Mouse (Mus musculus): ENCODE data around the gene Pitpnb. TPM values are rescaled to one million over a fixed set of nuclear protein-coding genes. Genes with fewer than 3 reads are reported as not detected.

Gene Pitpnb
- polyA plus RNA-seq, 1 experiment from 2014 or later = 102 TPM

GRCm38 (mm10) chr5:111375616-111376015 lies 45.1 kb downstream of the Pitpnb start:
- CTCF ChIA-PET = interaction anchor here (1.2 kb wide), 1 partner anchor 9 kb away, joined by 3 read pairs; no protein-coding TSS in a partner anchor
- in situ Hi-C loops (cut with MboI; ENCODE audit: low pct_unique_long_range_greater_than_20kb) = no loop called here

DNA sequence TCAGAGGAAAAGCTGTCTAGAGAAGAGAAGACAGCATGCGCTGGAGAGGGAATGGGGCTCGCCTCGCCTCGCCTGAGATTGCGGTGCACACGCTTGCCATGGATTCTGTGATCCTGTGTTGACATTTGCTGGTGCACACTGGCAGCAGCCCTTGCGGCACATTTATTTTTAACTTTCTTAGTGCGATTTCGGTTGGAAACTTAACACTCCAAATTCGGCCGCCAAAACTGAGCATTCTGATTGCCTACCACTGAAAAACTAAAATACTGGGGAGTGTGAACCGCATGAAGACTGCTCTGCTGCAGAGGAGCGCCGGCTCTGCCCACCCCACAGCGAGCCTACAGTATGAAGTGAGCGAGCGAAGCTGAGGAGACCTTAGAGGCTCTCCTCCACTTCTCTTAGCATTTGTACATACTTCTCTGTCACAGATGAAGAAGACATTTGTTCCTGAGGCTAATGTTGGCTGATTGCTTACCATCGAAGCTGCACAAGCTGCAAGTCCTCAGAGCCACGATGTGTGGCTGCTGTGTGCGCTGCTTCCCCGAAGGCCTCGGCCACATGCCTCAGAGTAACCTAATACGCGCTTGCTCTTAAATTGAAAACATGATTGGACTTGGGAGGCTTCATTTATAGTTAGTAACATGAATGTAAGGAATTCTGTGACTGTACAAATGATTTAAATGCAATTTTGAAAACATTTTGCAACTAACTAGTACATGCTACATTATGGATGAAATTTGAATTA lies 45.9 kb downstream of the Pitpnb start:
- in situ Hi-C loops (cut with MboI; ENCODE audit: low pct_unique_long_range_greater_than_20kb) = no loop called here
- ATAC-seq (no peak), DNase-seq (ENCODE audit: low read depth, low spot score) (no peak)
- POLR2A ChIA-PET = no interaction called here
- H3K27me3 ChIP-seq = no peaks in the 10 kb centered on the region
- CTCF ChIA-PET = interaction anchor here (2.5 kb wide), 1 partner anchor 10 kb away, joined by 8 read pairs; no protein-coding TSS in a partner anchor
- TF ChIP-seq CTCF (IDR thresholded peaks at IDR 0.05) = no peak

More at GRCm38 (mm10) chr5:111375616-111376015, 45.1 kb downstream of the Pitpnb start:
- no peak for ATAC-seq
- POLR2A ChIA-PET = no interaction called here
- no peak for DNase-seq (ENCODE audit: low read depth, low spot score)
- no peaks in the 10 kb centered on the region for H3K27me3 ChIP-seq
- TF ChIP-seq CTCF (IDR thresholded peaks at IDR 0.05) = no peak

DNA sequence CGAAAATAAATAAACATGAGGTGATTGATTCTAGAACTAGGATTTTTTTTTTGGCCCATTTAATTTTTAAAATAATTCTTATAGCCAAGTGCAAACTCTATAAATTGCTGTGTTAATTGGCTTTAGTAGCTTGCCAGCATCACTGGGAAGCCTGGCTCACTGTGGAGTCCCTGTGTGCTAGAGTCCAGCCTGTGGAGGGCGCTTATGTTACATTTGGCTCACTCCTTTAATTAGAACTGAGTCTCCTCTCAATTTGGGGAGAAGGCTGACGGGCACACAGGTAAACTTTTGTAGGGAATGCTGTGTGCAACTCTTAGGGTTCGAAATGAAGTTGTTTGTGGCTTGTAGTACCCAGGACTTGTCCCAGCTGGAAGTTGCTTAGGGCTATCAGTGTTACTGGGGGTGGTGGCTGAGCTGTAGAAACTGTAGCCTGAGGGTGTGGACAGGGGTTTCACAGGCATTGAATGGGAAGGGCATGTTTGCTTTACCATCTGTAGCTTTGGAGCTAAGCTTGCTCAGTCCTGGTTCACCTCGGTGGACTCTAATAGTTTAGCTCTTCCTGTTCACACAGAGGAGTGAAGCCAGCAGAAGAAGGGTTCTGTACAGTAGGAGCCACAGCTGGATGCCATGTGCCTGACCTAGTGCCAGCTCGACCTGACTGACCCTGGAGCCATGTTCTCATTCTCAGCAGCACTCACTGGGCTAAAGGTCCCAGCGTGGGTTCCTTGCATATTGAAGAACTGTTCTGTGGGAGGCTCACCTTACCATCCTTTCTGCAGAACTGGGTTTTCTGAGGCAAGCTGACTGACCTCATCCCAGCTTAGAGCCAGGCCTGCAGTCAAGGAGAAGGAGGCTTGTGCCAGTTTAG lies 47.8 kb downstream of the Pitpnb start:
- no peak for ATAC-seq
- ChIA-PET CTCF (interaction anchor here (0.7 to 2.5 kb wide), 5 partner anchors 9 to 804 kb away, joined by 3 to 8 read pairs (median 3); no protein-coding TSS in a partner anchor), POLR2A (interaction anchor here (1.1 kb wide), 1 partner anchor 17 kb away, joined by 3 read pairs; no protein-coding TSS in a partner anchor)
- TF ChIP-seq CTCF (IDR thresholded peaks at IDR 0.05) = no peak
- DNase-seq (ENCODE audit: low read depth, low spot score) = no peak
- in situ Hi-C loops (cut with MboI; ENCODE audit: low pct_unique_long_range_greater_than_20kb) = no loop called here
- no peaks in the 10 kb centered on the region for H3K27me3 ChIP-seq

- in situ Hi-C loops (cut with MboI; ENCODE audit: low pct_unique_long_range_greater_than_20kb) = no loop called here
- TF ChIP-seq CTCF (IDR thresholded peaks at IDR 0.05) = no peak
- ChIA-PET POLR2A (no interaction called here), CTCF (no interaction called here)
- DNase-seq (ENCODE audit: low read depth, low spot score) = no peak
- H3K27me3 ChIP-seq = no peaks in the 10 kb centered on the region
- no peak for ATAC-seq
Measured at GRCm38 (mm10) chr5:111383335-111383734, 52.8 kb downstream of the Pitpnb start.

DNA sequence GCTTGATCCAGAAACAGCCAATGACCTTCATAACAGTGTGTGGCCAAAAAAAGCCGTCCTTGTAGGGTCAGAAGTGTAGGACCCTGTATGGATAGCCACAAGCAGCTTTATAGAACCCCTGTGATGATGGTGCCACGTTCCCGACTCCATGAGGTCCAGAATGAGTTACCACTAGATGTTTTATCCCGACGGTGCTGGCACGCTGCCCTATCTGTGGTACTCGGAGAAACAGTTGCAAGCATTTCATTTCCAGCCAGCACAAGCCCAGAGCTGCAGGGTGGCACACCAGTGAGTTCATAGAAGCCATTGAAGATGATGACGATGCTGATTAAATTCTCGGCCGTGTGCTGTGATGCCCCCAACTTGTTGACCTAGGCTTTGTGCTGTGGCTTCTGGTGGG lies 60.3 kb downstream of the Pitpnb start:
- DNase-seq (ENCODE audit: low read depth, low spot score) = no peak

GRCm38 (mm10) chr5:111391485-111391884 lies 60.9 kb downstream of the Pitpnb start:
- ChIA-PET CTCF (interaction anchor here (1.0 to 1.3 kb wide), 2 partner anchors 11 to 18 kb away, joined by 3 to 4 read pairs; no protein-coding TSS in a partner anchor), POLR2A (no interaction called here)
- ATAC-seq (no peak), DNase-seq (ENCODE audit: low read depth, low spot score) (no peak)
- H3K27me3 ChIP-seq = no peaks in the 10 kb centered on the region
- in situ Hi-C loops (cut with MboI; ENCODE audit: low pct_unique_long_range_greater_than_20kb) = no loop called here
- no peak for TF ChIP-seq CTCF (IDR thresholded peaks at IDR 0.05)

More for the DNA sequence above, 60.3 kb downstream of the Pitpnb start:
- in situ Hi-C loops (cut with MboI; ENCODE audit: low pct_unique_long_range_greater_than_20kb) = no loop called here
- H3K27me3 ChIP-seq = no peaks in the 10 kb centered on the region
- ChIA-PET POLR2A (no interaction called here), CTCF (interaction anchor here (1.0 to 1.3 kb wide), 2 partner anchors 10 to 18 kb away, joined by 3 to 4 read pairs; no protein-coding TSS in a partner anchor)
- no peak for TF ChIP-seq CTCF (IDR thresholded peaks at IDR 0.05)
- ATAC-seq = no peak

- POLR2A ChIA-PET = no interaction called here
- no peaks in the 10 kb centered on the region for H3K27me3 ChIP-seq
- in situ Hi-C loops (cut with MboI; ENCODE audit: low pct_unique_long_range_greater_than_20kb) = no loop called here
- CTCF ChIA-PET = interaction anchor here (1.2 kb wide), 1 partner anchor 16 kb away, joined by 3 read pairs; no protein-coding TSS in a partner anchor
- ATAC-seq = no peak
- DNase-seq (ENCODE audit: low read depth, low spot score) = no peak
- no peak for TF ChIP-seq CTCF (IDR thresholded peaks at IDR 0.05)
Measured at GRCm38 (mm10) chr5:111393346-111394197, 63.0 kb downstream of the Pitpnb start.

- in situ Hi-C loops (cut with MboI; ENCODE audit: low pct_unique_long_range_greater_than_20kb) = no loop called here
- DNase-seq (ENCODE audit: low read depth, low spot score) = no peak
- ChIA-PET POLR2A (no interaction called here), CTCF (interaction anchor here (1.4 kb wide), 1 partner anchor 19 kb away, joined by 3 read pairs; no protein-coding TSS in a partner anchor)
- TF ChIP-seq CTCF (IDR thresholded peaks at IDR 0.05) = no peak
- no peak for ATAC-seq
- H3K27me3 ChIP-seq = no peaks in the 10 kb centered on the region
Measured at GRCm38 (mm10) chr5:111394198-111395053, 63.9 kb downstream of the Pitpnb start.

DNA sequence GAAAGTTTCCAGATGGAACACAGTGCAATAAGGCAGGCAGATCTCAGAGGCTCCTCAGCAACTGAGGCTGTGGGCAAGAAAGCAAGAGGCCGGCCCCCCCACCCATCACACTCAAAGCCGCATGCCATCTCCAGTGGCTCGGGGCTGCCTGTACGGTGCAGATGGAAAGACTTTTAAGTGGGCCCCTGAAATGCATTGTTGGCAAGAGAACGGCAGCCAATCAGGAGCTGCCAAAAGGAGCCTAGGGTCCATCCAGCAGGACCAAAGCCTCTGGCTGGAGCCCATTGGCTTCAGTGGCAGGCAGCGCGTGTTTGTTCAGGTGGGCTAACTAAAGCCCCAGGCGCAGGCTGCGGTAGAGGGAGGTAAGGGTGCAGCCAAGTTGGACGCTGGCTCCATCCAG lies 65.2 kb downstream of the Pitpnb start:
- ATAC-seq (no peak), DNase-seq (ENCODE audit: low read depth, low spot score) (no peak)
- no peaks in the 10 kb centered on the region for H3K27me3 ChIP-seq
- ChIA-PET POLR2A (interaction anchor here (0.5 to 0.8 kb wide), 2 partner anchors 64 to 404 kb away, joined by 3 read pairs; no protein-coding TSS in a partner anchor), CTCF (interaction anchor here (0.8 to 1.4 kb wide), 2 partner anchors 13 to 18 kb away, joined by 3 read pairs; no protein-coding TSS in a partner anchor)
- no peak for TF ChIP-seq CTCF (IDR thresholded peaks at IDR 0.05)
- in situ Hi-C loops (cut with MboI; ENCODE audit: low pct_unique_long_range_greater_than_20kb) = no loop called here
